Mouse (Mus musculus): ENCODE results near the gene Fcgr4.

GRCm38 (mm10) chr1:170985861-170986260 is 32.9 kb upstream of the Fcgr4 start:
- TF ChIP-seq FOSL1 (IDR thresholded peaks at IDR 0.05; ENCODE audit: insufficient read depth, low read length, poor library complexity, severe bottlenecking) (no peak), CTCF (IDR thresholded peaks at IDR 0.05; ENCODE audit: control insufficient read depth, insufficient read depth, insufficient read length) (no peak), CEBPB (IDR thresholded peaks at IDR 0.05; ENCODE audit: low read depth) (no peak), MAX (IDR thresholded peaks at IDR 0.05) (no peak), USF1 (IDR thresholded peaks at IDR 0.05; ENCODE audit: low read depth) (no peak), MYOG (IDR thresholded peaks at IDR 0.05; ENCODE audit: control insufficient read depth, extremely low read depth, insufficient read length) (no peak)

Measured in C2C12 (cell line).